Mouse (Mus musculus): ENCODE results near the gene B3gnt7. TPM values are rescaled to one million over a fixed set of nuclear protein-coding genes. Genes with fewer than 3 reads are reported as not detected.
"Not testable (repeated sequence)": the region's sequence is repeated elsewhere in the genome, so short reads cannot be mapped to it uniquely, and the experiment has no call there.

Gene B3gnt7
- total RNA-seq, 1 experiment from 2014 or later, result 1.9 TPM

DNA sequence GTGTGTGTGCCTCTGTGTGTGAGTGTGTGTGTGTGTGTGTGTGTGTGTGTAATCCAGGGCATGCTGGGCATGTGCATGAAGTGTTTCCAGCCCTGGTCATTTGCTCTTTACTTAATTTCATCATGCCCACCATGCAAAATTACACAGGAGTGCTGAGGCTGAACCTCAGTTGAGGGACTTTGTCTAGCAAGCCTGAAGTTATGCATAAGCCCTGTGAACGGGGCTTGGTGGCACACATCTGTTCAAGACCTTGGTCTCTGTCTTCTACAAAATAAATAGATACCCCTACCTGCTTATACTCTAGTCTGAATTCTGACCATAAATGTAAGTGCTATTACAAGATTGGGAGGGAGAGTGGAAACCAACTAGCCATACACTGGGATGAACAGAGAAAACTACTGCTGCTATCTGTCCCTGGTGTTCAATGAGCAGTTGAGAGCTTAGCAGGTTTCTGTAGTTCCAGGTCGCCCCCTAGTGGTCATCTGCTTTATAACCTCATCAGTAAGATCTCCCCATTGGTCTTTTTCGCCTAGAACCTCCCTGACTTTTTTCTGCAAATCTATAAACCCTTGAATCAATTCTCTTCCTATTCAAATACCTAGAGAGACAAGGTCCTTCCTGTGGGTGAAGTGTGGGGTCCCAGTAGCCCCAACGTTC is 36.7 kb downstream of the B3gnt7 start:
- ATAC-seq (replicated peaks; ENCODE audit: insufficient number of reproducible peaks, low FRiP score, low TSS enrichment, poor library complexity, severe bottlenecking), result peak; percentile 79

DNA sequence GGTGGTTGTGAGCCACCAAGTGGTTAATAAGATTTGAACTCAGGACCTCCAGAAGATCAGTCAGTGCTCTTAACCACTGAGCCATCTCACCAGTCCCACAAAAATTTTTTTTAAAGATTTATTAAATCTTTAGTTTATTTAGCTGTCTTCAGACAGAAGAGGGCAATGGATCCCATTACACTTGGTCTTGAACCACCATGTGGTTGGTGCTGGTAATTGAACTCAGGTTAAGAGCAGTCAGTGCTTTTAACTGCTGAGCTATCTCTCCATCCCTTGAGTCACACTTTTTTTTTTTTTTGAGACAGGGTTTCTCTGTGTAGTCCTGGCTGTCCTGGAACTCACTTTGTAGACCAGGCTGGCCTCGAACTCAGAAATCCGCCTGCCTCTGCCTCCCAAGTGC is 38.5 kb downstream of the B3gnt7 start:
- ATAC-seq (replicated peaks; ENCODE audit: insufficient number of reproducible peaks, low FRiP score, low TSS enrichment, poor library complexity, severe bottlenecking), result not testable (repeated sequence)

DNA sequence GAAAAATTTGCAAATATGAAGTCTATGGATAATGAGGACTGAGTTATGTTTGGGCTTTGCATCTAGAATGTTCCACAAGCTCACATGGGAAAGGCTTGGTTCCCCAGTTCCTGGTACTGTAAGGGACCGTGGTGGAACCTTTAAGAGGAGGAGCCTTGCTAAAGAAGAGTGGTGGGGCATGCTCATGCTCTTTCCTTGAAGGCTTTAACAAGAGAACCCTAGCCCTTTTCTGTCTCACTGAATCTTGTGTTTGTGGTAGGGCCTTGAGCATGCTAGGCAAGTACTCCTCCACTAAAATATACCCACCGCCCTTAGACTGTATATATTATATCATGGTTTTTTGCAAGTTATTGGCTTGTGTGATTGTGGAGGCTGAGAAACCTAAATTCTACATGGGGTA is 39.7 kb downstream of the B3gnt7 start:
- ATAC-seq (replicated peaks; ENCODE audit: insufficient number of reproducible peaks, low FRiP score, low TSS enrichment, poor library complexity, severe bottlenecking), result no peak

DNA sequence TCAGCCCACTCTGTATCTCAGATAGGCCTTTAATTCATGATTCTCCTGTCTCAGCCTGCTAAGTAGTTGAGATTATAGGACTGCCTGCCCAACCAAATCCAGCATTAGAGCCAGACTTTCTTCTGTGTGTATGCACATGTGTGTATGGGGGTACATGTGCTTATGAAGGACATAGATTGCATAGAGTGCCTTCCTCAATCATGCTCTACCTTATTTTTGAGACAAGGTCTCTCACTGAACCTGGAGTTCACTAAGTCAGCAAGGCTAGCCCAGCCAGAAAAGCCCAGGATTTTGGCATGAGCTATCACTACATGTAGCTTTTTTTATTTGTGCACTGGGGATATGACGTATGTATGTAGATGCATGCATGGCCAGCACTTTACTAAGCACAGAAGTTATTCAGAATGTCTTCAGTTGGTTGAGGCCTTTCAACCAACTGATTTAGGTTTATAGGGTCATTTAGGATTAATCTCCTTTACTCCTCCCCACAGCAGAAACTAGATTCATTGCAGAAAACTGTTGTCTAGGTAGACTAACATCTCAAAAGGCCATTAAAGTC is 40.5 kb downstream of the B3gnt7 start:
- no peak for ATAC-seq (replicated peaks; ENCODE audit: insufficient number of reproducible peaks, low FRiP score, low TSS enrichment, poor library complexity, severe bottlenecking)

DNA sequence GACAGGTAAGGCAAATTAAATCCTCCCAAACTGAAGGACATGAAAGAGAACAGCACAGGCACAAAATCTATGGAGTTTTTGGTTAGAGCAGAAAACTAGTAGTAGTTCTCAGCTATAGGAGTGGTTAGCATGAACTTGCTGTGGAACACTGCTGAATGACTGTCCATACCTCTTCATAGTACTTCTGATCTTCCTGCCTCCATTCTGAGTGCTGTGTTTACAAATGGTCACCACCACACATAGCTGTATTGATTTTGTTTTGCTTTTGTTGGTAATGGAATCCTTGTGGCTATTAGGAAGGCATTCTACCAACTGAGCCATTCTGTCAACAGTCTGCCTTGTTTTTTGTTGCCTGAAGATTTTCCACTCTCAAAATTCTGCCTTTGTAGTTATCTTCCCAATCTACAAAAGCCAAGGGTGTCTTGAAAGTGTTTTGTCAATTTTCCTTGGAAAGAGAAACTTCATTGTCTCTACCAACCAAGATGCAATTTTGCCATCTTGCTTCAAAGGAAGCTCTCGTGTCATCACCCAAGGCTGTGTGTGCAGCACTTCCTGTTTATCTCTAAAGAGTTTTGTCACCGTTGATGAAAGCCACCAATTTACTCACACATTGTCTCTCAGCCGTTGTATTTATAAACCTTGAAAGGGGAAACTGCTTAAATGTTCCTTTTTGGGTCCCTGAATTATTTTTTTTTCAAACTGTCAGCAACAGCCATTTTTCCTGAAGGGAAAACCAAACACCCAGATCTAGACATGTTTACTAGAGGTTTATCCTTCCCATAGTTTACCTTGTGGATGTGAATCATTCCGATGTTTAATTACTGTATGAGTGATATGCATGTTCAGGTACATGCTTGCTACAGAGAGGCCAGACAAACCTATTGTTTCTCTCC is 41.6 kb downstream of the B3gnt7 start:
- peak; percentile 85 for ATAC-seq (replicated peaks; ENCODE audit: insufficient number of reproducible peaks, low FRiP score, low TSS enrichment, poor library complexity, severe bottlenecking)

GRCm38 (mm10) chr1:86345069-86345468 is 42.4 kb downstream of the B3gnt7 start:
- ATAC-seq (replicated peaks; ENCODE audit: insufficient number of reproducible peaks, low FRiP score, low TSS enrichment, poor library complexity, severe bottlenecking), result no peak

- ATAC-seq (replicated peaks; ENCODE audit: insufficient number of reproducible peaks, low FRiP score, low TSS enrichment, poor library complexity, severe bottlenecking), result no peak
Measured at GRCm38 (mm10) chr1:86345956-86346355, 43.3 kb downstream of the B3gnt7 start.

DNA sequence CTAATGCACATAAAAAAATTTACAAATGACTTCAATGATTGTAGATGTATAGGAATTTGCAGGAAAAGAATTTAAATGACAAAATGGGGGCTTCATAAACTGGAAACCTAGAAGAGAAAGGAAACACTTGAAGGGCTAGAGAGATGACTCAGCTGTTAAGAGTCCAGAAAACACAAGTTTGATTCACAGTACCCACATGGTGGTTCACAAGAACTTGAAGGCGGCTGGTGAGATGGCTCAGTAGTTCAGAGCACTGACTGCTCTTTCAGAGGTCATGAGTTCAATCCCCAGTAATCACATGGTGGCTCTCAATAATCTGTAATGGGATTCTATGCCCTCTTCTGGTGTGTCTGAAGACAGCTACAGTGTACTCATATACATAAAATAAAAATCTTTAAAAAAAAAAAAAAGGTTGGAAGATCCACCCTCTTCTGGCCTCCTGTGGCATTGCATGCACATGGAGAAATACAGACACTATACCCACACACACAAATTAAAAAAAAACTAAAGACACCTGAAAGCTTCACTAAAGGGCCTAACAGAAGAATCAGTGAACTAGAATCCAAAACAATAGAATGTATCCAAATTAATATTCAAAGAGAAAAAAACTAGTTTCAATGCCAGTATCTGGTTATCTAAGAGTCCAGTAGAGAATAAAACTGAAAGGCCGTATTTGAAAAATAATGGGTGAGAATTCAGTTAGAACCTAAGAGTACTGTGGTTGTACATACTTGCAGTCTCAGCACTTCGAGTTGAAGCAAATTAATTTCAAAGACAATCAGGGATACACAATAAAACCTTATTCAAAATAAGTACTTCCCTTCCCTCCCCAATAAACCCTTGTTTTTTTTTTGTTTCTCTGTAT is 44.5 kb downstream of the B3gnt7 start:
- ATAC-seq (replicated peaks; ENCODE audit: insufficient number of reproducible peaks, low FRiP score, low TSS enrichment, poor library complexity, severe bottlenecking), result no peak

GRCm38 (mm10) chr1:86347716-86348045 is 45.0 kb downstream of the B3gnt7 start:
- no peak for ATAC-seq (replicated peaks; ENCODE audit: insufficient number of reproducible peaks, low FRiP score, low TSS enrichment, poor library complexity, severe bottlenecking)

GRCm38 (mm10) chr1:86348083-86348482 is 45.5 kb downstream of the B3gnt7 start:
- ATAC-seq (replicated peaks; ENCODE audit: insufficient number of reproducible peaks, low FRiP score, low TSS enrichment, poor library complexity, severe bottlenecking), result no peak

GRCm38 (mm10) chr1:86348801-86349200 is 46.2 kb downstream of the B3gnt7 start:
- no peak for ATAC-seq (replicated peaks; ENCODE audit: insufficient number of reproducible peaks, low FRiP score, low TSS enrichment, poor library complexity, severe bottlenecking)

DNA sequence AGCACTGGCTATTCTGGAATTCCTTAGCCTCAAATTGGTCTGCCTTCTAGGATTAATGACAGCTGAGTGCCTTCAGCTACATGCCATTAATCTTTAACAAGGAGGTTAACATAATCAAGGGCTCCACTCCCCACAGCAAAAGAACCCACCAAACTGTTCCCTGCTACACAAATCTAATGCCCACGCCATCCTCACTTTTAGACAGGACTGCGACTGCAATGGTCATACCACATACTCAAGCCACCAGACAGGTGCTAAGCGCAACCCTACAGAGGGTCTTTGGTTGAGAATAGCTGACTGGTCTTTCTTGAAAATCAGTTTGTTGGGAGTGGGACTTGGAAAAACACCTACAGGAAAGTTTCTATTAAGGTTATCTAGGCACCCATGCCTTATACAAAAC is 46.6 kb downstream of the B3gnt7 start:
- no peak for ATAC-seq (replicated peaks; ENCODE audit: insufficient number of reproducible peaks, low FRiP score, low TSS enrichment, poor library complexity, severe bottlenecking)

DNA sequence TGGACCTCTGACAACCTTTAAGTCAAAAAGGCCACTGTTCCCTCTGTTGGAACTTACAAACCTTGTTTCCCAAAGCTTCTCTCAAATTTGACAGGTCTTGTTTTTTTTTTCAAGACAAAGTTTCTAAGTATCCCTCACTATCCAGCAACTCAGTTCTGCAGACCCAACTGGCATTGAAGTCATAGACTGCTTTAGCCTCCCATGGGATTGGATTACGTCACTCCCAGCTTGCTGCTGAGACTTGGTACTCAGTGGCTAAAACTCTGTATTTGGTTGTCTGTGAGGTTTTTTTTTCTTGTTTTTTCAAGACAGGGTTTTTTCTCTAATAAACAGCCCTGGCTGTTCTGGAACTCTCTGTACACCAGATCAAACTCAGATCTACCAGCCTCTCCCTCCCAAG is 47.1 kb downstream of the B3gnt7 start:
- no peak for ATAC-seq (replicated peaks; ENCODE audit: insufficient number of reproducible peaks, low FRiP score, low TSS enrichment, poor library complexity, severe bottlenecking)

DNA sequence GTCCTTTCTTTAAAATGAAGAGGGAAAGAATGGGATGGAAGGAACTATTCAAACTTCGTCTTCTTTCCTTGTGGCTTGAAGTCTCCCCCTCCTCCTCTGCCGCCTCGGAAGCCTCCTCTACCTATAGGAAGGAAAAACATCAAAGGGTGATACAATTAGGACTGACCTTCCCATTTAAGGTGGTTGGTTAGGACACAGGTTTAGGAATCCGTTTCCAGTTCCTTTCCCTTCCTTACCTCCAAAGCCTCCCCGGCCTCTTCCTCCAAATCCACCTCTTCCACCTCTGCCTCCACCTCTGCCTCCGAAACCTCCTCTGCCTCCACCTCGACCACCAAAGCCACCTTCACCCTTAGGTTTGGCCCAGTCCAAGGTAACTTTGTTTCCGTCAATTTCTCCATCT is 47.9 kb downstream of the B3gnt7 start:
- no peak for ATAC-seq (replicated peaks; ENCODE audit: insufficient number of reproducible peaks, low FRiP score, low TSS enrichment, poor library complexity, severe bottlenecking)

- no peak for ATAC-seq (replicated peaks; ENCODE audit: insufficient number of reproducible peaks, low FRiP score, low TSS enrichment, poor library complexity, severe bottlenecking)
Measured at GRCm38 (mm10) chr1:86354186-86354585, 51.6 kb downstream of the B3gnt7 start.
